Mouse (Mus musculus) CD4-positive, CD25-positive, alpha-beta regulatory T cell, adult 4 months (primary cell): ENCODE results near the gene Mroh3. TPM values are rescaled to one million over a fixed set of nuclear protein-coding genes. Genes with fewer than 3 reads are reported as not detected.

ENCODE experiments used
- ATAC-seq: one replicate; pipeline ENCODE4 v1.8.0; 2017
- polyA plus RNA-seq, 2 experiments: library from polyadenylated mRNA; unstranded; fragments of 100-300 nt; shearing (Covaris generic); gene quantifications; one replicate each; pipeline ENCODE4 v1.2.1; 2017

Mroh3 gene
- polyA plus RNA-seq: not detected

GRCm38 (mm10) chr1:136212803-136213202 lies at the start of gene Mroh3:
TSS of gene Mroh3 (minus strand) at chr1:136212828.
- peak; percentile 65 for ATAC-seq

- ATAC-seq: no peak
Measured at GRCm38 (mm10) chr1:136260635-136261238, 48.1 kb upstream of the Mroh3 start, which contains the start of gene Gpr25. TSS of gene Gpr25 (minus strand) at chr1:136260873.

DNA sequence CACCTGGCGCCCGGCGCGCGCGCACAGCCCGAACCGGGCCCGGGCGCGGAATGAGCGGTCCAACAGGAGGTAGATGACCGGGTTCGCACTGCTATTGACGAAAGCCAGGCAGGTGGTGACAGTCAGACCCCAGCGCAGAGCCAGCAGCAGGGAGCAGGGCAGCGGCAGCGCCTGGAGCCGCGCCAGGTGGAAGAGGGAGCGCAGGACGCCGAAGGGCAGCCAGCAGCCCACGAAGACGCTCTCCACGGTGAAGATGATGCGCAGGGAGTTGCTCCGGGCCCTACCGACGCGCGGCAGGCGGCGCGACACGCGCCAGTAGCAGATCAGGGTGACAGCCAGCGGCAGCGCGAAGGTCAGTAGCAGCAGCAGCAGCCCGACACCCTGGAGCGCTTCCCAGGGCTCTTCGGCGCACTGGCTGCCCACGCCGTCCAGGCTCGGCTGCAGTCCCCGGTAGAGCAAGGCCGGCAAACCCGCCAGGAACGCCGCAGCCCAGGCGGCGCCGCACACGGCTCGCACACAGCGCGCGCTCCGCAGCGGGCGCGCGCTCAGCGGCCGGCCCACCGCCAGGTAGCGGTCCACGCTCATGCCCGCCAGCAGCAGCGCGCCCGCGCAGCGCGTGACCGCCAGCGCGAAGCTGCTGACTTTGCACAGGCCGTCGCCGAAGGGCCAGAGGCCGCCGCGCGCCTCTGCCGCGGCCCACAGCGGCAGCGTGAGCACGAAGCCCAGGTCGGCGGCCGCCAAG lies 47.4 kb upstream of the Mroh3 start:
- ATAC-seq: no peak

DNA sequence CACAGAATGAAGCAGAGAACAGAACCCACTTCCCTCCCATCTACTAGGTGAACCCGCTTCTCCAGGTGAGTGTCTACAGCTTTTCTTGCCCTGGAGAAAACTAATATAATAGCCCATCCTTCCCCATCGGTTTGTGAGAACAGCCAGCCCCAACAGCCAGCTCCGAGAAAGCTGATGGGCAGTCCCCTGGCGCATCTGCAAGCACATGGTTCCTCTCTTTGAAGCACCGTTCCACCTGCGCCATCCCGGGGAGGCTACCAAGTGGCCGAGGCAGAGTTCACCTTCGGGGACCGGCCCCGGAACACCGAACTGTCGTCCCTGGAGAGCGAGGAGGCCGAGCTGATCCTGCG lies 46.9 kb upstream of the Mroh3 start:
- no peak for ATAC-seq

- ATAC-seq: no peak
Measured at GRCm38 (mm10) chr1:136258495-136258894, 45.9 kb upstream of the Mroh3 start.

DNA sequence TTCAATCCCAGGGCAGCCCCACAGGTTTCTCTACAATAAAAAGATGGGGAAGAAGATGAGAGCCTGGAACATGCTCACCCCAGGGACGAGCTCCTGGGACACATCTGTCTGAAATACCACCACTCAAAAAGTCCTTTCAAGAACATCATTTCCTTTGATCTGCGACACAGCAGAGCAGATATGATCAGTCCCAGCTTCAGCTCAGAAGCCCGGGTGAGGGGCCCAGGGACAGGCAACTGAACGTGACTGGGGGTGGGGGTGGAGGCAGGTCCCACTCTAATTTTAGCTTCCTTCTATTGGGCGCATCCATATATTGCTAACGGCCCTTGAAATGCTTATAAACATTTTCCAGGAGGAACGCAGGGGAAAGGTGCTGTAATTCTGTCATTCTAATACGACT lies 43.0 kb upstream of the Mroh3 start:
- ATAC-seq: no peak

- ATAC-seq: peak; percentile 78
Measured at GRCm38 (mm10) chr1:136255174-136255573, 42.5 kb upstream of the Mroh3 start.

DNA sequence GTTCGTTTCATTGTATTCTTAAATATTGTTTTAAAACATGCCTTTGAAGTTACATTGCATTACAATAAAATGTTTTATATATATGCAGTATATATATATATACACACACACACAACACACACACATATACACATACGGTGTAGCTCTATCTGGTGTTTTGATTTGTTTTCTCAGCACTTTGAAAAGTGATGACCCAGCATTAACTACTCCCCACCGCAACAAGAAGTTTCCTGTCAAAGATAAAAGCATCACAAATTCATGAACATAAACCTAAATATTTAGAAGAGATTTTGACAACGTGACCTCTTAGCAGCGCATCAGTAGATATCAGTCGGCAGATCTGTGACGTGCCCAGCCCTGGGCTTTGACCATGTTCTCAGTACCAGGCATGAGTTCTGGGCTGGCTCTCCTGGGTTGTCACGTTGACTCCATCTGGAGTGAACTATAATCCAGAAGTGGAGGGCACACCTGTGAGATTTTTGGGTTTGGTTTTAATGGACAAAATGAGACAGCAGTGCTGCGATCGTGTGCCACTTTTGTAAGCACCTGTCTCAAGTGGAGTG lies 42.0 kb upstream of the Mroh3 start:
- peak; percentile 42 for ATAC-seq

DNA sequence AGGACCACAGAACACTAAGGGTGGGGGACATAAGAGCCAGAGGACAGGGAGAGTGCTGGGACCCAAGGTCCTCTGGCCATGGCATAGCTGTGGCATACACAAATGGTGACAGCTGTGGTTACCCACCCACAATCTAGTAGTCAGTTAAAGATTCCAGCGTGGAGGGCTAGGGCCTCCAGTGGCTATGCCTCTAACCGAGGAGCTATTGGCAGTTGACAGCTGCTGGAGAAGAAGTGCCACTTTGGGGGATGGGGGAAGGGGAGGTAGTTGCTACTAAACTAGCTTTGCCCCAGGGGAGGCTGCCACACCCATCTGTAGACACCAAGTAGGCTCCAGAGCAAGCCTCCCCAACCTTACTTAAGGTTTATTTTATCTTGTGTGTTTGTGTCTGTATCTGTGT lies 40.8 kb upstream of the Mroh3 start:
- ATAC-seq: no peak

DNA sequence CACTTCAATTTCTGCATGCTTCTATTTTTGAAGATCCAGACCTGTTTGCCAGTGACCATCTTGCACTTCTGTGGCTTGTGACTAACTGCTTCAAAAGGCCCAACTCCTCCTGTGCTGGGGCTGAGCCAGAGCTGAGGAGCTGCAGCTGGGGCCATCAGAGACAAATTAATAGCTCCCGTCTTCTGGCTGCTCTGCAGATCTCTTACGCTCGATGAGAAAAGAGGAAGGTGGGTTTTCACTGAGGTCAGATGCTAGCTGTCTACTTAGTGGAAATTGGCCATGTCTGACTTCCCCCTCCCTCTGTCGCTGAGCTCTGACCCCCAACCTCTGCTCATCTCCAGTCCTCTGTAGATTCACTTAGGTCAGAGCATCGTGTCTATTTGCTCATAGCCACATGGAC lies 37.0 kb upstream of the Mroh3 start:
- ATAC-seq: no peak

- no peak for ATAC-seq
Measured at GRCm38 (mm10) chr1:136247393-136247792, 34.8 kb upstream of the Mroh3 start.

GRCm38 (mm10) chr1:136244469-136244868 lies 31.8 kb upstream of the Mroh3 start:
- no peak for ATAC-seq

DNA sequence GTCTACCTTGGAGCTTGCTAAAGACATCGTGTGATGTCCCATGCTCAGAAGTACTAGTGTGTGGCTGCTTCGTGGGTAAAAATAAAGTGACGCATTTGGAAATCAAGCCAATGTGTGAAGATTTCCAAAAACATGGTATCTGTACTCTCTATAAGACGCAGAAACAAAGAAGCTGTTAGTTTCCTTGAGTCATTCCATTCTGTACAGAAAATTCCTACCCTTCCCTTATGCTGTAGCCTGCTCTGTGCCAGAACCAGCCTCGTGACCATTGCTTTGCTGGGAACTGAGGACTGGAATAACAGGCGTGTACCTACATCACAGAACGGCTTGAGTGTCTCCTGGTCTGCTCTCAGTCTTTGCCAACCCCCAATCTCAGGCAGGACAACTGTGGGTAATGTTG lies 29.2 kb upstream of the Mroh3 start:
- ATAC-seq: no peak

GRCm38 (mm10) chr1:136238495-136238894 lies 25.9 kb upstream of the Mroh3 start:
- no peak for ATAC-seq

DNA sequence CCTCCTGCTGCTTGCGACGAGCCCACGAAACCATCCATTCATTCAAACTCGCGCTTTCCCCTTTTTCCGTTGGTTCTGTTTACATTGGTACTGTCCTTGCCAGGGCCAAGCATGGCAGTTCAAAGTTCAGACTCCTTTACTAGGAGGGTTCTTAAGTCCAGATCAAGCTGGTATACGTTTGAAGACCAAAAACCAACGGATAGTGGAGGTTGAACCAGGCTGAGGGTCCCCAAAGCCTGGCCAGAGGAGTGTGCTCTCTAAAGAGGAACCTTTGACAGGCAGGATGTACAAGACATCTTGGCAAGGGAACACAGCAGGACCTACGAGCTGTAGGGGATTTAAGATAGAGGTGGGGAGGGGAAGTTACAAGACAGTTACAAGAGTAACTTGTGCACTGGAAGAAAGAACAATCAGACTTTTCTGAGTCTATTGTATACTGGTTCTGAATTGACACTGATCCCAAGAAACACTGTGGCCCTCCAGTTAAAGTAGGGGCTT lies 22.0 kb upstream of the Mroh3 start:
- ATAC-seq: peak; percentile 43

DNA sequence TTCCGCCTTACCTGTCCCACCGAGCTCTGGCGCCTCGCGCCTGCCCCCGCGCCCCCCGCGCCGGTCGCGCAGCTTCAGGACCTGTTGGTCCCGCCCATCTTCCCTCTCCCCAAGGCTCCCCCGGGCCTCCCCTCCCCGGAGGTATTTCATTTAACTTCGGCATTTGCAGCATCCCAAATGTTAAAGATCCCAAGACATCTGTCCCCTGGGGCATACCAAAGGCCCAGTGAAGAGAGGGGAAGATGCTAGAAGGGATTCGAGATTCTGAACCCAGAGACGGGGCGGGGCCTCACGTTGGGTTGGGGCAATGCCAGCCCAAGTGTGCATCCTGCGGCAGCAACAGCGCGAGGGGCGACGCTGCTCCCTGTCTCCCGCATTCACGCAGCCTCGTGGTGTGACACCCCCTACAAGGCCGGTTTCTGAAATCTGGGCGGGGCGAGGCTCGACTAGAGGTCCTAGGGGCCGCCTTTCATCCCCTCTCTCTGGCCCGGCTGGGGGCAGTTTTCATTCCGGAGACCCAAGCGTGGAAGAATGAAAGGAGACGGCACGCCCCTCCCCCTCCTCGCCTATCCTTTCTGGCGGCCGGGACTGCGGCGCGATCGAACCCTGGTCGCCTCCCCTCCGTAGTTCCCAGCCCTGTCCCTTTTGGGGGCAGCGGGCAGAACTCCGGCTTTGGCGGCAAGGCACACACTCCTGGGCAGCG lies 21.4 kb upstream of the Mroh3 start, which contains the start of gene Inava:
Inava (minus strand) TSS at position 373 of the 703 bp plus-strand sequence.
- peak; percentile 58 for ATAC-seq

GRCm38 (mm10) chr1:136232986-136233790 lies 20.6 kb upstream of the Mroh3 start:
- no peak for ATAC-seq

GRCm38 (mm10) chr1:136232285-136232926 lies 19.8 kb upstream of the Mroh3 start:
- ATAC-seq: no peak

DNA sequence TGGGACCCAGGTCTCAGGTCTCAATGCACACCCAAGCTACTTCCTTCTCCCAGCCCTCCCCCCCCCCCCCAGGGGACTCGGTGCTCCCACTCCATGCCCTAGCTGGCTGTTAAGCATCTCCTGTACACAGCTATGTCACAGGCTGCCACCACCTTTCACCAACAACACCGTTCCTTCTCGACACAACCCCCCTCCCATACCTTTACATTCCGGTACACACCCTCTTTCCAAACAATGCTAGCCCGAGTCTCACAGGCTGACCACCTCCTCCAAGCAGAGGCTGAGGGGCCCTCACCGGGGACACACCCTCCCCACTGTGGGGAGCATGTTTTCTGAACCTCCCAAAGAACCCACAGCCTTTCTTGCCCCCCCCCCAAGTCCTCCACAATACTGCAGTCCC lies 19.0 kb upstream of the Mroh3 start:
- no peak for ATAC-seq

GRCm38 (mm10) chr1:136230201-136230600 lies 17.6 kb upstream of the Mroh3 start:
- ATAC-seq: no peak

DNA sequence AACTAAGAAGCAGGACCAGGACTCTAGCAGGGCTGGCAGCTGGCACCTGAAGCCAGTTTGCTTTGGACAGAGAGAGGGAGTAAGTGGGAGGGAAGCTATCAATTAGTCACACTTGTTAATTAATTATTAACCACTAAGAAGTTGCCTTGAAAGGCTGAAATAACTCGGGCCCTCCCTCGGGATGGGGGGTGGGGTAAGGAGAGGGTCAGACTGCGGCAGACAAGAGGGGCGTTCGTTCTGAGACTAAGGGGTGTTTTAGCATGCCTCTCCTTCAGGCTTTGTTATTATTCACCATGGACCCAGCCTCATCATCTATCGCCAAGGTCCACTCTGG lies 16.4 kb upstream of the Mroh3 start:
- ATAC-seq: no peak
